Mouse (Mus musculus) monocyte, adult 2 months (primary cell): ENCODE data around the gene Myf6.

Experiments
- DNase-seq, 2 experiments: peaks; one replicate each; pipeline ENCODE4 v3.0.0; 2022; ENCODE audit warnings: low spot score in 2 of 2, low read depth in 1 of 2

Myf6 gene

DNA sequence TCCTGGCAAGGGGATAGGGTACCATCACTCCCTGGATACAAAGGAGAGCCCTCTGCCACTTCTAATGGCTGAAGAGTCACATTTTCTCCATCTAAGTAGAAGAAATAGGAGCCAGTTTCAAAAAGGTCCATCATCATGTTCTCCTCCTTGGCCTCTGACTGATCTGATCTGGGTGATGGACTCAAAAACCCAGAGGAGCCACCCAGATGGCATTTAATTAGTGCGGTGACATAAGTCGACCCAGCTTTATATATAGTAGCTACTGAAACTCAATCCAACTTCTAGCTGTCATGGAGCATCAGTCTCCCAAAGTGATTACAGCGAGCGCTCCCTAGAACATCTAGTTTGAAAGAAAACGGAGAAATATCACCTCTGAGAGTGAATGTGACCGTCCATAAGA, at the start of gene Myf6:
Myf6 (minus strand) TSS at position 170 of the 400 bp plus-strand sequence.
- DNase-seq, result no peak

DNA sequence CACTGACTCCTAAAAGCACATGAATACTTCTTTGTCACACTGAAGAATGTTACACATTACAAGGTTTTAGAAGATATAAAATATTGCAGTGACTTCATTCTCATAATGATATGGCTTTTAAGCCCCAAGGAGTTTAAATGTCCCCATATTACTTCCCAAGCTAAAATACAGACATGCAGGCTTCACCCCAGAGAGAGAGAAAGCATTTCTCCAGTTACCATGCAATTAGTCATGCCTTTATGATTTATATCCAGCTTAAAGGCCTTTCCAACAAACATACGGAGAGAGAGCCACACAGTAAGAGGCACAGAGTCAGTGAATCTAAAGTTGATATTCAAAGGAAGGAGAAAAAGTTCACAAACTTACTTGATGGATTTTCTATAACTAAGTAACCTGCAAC, 48.5 kb upstream of the Myf6 start:
- DNase-seq, result no peak

DNA sequence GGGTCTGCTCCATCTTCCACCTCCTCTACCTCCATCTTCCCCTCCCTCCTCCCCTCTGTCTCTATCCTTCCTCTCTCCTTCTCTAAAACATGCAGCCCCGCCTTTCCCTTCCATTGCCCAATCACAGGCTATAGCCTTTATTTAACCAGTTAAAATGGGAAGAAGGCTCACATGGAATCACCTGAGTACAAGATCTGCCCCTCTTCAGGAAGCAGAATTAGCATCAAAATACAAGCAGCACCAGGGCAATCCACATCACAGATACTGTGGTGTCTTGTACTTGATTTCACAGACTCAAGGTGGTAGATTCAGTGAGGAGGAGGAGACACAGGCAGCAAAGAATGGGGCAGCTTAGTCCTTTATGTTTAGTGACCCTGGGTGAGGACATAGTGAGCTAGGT, 34.2 kb upstream of the Myf6 start:
- no peak for DNase-seq

DNA sequence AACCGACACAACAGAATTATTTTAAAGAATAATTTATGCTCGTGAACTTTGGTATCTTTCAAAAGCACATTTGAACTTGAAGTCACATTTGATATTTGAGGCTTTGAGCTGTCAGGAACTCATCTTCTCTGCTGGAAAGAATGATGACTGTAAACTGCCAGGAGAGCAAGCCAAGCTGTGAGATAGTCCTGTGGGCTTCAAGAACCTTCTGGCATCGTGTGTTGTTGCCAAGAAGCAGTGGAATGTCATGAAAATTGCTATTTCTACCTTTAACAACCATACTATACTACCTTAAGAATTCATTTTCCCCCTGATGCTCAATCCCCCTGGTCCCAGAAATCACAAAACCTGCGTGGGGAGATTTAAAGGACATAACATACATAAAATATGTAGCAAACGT, 24.7 kb upstream of the Myf6 start:
- no peak for DNase-seq

DNA sequence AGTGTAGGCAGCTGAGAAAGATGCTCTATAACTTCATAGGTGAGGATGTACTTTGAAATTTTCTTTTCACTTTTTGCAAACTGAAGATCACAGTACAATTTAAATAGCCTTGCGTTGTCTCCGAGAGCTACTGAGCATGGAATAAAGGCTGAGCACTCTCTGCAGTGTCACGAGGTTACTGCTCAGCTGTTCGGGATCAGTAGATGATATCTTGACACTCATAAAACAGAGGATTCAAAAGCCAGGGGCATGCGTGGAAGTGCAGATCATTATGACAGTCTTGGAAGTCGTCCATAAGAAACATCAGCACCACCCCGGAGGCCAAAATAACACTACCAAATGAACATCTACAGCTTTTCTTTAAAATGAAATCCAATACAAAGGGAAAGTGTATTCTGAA, 22.1 kb upstream of the Myf6 start:
- no peak for DNase-seq

DNA sequence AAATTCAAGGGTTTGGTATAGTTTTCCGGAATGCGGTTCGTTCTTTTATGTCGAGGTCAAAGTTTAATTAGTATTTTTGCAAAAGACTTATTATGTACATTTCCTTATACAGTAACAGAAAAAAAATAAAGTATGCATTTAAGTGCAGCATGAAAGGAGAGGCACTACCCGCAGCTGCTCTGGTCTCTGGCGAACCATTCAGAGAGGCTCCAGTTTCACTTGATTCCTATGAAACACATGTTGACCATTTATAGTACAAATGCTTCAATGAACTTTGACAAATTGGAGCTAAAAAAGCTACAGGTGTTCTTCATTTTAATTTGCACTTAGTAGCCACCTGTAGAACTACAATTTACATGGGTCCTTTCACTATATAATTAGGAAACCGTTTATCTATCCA, 20.2 kb upstream of the Myf6 start:
- DNase-seq, result no peak

DNA sequence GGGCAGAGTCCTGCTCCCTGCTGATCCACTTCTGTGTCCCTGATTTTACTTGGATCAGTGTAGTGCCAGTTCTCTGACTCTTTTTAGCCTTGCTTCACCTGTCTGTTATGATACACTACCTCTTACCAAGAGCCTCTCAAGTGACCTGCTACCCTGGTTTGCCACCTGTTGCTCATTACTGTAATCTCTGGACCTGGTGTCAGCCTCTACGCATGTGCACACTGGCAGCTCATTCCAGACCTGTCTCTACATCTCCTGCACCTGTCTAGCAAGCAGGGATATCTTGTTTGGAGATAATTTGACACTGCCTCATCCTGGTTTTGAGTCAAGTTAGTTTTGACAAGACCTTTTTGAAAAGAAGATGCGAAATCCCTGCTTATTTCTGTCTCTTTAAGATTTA, 11.9 kb upstream of the Myf6 start:
- DNase-seq, result no peak

DNA sequence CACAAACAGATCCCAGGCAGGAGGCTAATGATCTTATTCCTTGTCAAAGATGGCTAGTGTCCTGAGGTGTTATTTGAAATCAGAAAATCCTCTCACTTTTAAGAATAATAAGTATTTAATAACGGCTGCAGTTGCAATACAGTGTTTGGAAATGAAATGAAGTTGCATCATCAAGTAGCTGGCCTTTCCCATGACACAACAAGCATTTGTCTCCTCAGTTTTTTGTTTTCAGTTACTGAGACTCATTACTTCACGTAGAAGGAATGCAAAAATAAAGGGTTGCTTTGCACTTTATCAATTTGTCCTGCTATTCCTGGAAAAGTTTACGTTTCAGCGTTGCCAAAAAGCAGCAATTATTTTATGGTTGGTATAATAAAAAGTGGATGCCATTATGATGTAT, 8.9 kb upstream of the Myf6 start:
- DNase-seq, result no peak

DNA sequence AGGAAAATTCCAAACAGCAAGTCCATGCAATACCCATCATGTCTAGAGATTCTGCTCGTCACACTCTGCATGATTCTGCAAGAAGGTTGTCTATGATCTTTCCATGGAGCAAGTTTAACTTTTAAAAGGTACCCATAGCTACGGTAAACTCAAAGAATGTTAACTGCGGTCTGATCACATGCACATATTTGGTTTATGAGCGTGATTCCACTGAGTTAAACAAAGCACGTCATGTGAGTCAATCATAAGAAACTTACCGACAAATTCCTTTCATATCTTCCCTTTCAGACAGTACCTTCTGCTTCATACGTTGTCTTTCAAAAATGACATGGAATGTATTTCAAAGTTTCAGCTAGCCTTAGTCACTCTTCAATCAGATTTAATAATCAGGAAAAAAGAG, 7.7 kb upstream of the Myf6 start:
- DNase-seq, result no peak

DNA sequence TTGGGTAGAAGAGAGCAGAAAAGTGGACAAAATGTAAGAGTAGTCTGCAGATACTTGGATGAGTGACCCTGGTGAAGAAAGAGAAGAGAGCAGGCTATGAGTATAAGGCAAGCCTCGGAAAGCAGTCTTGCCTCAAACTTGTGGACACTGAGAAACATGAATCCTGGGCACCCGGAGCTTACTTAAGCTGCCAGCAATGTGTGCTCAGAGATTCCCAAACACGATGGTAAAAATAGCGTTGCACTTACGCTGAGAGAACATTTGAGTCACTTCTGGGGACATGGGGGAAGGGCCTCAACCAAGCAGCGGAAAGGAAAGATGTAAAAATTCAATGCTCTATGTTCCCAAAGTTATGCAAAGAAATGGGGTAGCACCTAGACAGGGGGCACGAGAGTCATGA, 5.1 kb upstream of the Myf6 start:
- no peak for DNase-seq

DNA sequence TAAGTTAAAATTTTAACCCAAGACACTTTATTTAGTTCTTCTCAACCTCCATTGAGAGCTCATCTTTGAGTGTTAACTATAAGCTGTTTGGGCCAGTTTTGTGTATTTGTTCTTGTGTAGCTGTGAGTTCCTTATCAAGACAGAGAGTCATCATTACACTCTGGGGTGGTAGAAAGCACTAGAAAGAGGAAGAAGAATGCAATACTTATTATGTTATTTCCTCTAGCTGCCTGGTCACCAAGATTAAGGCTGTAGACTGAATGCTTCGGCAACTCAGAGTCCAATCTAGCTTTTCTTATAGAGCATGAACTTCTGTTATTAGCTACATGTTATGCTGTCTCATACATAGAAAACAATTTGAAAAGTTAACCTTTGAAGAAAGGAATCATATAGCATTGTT, 1.9 kb upstream of the Myf6 start:
- DNase-seq, result no peak

DNA sequence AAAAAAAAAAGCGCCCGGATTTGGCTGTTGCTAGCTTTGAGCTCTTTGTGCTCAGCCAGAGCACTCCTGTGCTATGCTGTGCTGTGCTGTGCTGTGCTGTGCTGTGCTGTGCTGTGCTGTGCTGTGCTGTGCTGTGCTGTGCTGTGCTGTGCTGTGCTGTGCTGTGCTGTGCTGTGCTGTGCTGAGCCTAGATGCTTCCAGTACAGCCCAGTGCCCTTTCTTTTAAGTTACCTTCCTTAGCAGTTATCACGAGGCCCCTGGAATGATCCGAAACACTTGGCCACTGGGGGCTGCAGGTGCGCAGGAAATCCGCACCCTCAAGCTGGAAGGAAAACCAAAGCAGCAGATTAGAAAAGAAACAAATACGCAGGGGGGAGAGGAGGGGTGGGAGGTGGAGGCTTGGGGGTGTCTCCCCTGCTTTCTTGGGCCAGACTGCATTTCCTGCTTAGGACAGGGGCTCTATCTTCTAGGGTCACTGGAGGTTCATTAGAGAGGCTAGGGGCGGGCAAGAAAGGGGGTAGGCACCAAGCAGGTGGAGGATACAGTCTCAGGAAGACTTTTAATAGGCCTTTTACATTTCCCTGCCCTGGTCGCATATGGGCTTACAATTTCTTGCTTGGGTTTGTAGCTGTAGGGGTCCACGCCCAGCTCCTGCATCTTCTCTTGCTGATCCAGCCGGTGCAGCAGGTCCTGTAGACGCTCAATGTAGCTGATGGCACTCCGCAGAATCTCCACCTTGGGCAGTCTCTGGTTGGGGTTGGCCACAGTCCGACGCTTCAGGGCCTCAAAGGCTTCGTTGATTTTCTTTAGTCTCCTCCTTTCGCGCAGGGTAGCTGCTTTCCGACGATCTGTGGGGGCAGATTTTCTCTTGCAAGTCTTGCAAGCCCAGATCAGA, 710 bp downstream of the Myf6 start:
- no peak for DNase-seq

DNA sequence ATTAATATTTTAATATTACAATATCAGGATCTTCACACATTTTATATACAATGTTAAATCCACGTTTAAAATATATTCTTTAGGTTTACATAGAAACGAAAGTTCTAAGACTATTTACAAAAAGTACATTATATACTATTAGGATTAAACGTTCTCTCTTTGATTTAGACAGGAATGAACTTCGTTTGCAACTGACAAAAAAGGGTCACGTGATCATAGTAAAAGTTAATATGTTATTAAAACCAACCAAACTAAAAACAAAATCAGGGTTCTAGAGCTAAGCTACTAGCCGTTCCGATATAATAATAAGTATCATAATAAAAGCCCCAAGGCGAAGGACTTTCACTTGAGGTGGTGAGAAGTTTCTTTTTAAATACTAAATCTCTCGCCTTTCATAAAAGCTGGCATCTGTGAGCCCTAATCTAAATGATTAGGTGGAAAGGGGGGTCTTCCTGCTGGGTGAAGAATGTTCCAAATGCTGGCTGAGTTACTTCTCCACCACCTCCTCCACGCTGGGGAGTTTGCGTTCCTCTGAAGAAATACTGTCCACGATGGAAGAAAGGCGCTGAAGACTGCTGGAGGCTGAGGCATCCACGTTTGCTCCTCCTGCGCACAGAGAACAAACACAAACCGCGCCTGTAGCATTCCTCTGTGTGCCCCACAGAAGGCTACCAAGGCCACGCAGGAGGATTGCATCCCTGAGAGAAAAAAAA, 1.5 kb downstream of the Myf6 start:
- DNase-seq, result no peak

DNA sequence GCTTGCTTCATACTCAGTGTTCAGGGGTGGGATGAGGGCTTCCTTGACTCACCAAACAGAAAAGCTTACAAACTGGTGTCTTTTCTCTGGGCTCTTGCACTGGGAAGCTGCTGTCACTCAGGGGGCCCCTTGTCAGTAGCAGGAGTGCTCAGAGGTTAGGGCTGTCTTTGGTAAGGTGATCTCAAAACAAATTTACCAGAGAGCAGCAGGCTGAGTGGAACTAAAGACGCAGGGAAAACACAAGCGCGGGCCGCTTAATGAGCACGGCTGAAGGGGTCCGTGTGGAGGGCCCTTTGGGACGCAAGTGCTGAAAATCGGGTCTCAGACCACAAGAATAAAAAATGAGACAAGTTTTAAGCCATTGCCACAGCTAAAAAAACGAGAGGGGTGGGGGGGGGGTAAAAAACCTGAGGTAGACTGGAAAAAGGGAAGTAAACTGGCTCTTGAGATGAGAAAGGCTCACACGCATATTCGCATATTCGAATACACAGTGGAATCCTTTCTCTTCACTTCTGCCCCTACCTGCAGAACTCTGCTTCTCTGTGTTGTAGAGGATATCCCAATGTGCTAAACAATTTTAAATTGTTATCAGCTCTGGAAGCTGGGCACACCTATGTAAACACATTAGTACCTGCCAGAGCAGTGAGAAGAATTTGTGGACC, 5.8 kb downstream of the Myf6 start:
- DNase-seq, result no peak

DNA sequence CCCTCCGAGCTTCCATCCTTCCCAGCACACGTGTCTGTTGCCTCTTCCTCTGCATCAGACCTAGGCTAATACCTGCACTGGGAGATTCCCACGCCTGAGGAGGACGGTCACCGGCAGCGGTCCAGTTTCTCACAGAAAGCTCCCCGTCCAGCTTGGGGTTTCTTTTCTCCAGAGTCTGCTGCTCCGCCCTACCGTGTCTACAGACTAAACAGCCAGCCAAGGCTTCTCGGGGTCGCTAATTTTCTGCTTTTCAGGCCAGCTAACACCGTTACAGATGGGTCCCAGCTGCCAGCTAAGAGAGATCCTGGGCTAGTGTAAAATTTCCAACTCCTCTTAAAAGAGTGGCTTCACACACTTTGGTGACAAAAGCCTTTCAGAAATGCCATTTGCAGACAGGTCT, 7.8 kb downstream of the Myf6 start:
- no peak for DNase-seq

DNA sequence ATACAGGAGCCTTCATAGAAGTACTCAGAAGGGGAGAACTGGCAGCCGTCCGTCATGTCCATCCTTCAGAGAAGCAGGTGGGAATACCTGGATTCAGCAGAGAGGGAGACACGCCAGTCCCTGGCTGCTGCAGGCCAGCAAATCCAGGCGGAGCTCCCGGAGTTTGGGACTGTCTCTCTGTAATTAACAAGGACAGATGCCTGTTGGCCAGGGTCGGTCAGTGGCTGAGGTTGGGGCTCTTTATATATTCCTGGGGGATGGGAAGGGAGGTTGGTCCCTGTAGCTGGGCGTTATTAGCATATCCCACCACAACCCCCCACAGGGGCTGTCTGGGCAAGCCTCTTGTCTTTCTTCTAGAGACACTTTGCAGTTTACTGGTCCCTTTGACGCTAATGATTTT, 8.7 kb downstream of the Myf6 start, which contains the start of gene Myf5:
Myf5 (minus strand) TSS at position 265 of the 400 bp plus-strand sequence.
- DNase-seq, result no peak

DNA sequence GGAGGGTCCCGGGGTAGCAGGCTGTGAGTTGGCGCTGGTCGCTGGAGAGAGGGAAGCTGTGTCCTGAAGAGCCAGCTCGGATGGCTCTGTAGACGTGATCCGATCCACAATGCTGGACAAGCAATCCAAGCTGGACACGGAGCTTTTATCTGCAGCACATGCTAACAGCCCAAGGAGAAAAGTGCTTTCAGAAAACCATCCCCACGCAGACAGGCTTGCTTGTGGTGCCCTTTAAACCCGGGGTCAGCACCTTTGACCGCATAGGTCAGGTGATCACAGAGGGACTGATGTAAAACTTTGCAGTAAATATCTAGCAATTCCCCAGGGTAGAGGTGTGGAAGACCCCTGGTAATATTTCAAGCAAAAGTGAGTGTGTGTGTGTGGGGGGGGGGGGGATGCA, 10.5 kb downstream of the Myf6 start:
- DNase-seq, result no peak

DNA sequence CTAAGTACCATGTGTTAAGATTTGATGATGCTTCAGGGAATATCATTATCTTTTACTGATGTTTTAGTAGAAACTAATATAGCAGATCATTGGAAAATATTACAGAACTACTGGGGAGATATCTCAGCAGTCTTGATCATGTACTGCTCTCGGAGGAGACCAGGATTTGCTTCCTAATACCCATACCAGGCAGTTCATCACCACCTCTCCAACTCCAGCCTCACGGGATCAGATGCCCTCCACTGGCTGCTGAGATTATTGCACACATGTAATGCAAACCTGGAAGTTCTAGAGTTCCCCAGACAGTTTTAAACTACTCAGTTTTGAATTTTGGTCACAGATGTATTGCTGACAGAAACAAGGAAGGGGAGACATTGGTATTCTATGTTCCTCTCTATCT, 21.0 kb downstream of the Myf6 start:
- DNase-seq, result no peak

DNA sequence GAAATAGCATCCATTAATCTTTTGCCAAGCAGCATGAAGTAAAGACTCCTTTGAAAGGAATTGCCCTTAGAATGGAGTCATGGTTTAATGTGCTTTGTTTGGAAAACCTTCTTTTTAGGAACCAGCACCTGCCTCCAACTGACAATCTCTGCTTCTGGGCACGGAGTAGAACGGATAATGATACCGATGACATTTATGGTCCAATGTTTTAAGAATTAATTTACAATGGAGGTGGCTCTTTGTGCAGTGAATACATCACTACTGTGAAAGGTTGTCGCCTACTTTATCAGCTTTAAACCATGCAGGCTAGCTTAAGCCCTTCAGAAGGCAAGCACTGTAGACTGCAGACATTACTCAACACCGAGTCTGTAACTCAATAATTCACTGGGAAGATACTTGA, 22.8 kb downstream of the Myf6 start:
- DNase-seq, result no peak

DNA sequence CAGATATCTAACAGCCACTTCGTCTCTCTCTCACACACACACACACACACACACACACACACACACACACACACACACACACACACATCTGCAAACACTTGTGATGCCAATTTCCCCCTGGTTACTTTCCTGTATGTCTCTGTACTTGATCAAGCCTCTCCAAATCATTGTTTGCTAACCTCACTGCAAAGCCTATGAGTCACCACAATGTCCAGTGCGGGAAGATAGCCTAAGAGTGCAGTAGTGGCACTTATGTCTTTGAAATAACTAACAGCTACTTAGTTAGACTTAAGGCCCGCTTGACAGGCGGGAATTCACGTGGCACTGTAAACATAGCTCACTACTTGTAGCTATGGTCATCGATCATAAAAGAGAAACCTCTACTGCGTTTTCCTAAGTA, 26.7 kb downstream of the Myf6 start:
- DNase-seq, result no peak

DNA sequence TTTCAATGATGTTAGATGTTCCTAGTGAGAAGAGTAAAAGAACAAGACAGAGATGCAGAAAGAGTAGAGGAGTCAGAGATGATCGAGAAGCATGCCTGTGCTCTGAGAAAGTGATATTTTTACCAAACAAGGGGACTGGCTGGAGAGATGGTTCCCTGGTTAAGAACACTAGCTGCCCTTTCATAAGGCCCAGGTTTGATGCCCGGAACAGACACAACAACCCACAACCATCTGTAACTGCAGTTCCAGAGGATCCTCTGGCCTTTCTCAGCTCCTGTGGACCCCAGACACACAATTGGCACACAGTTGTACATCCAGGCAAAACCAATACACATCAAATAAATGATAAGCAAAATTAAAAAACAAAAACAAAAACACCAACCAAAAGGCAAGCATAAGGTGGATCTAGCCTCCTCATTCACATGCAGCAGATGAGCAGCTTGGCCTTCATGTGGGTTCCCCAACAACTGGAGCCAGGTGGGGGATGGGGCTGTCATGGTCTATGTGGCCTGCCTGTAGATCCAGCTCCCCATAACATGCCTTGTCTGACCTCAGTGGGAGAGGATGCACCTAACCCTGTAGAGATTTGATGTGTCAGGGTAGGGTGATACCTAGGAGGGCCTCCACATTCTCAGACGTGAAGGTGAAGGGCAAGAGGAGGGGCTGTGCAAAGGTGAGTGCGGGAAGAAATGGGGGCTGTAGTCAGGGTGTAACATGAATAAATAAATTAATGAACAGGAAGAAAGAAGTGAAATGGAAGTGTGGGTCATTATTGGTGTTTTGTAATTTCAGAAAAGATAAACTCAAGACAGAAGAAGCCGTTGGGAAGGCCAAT, 44.8 kb downstream of the Myf6 start:
- no peak for DNase-seq
